Mouse (Mus musculus) heart, postnatal 0 days (tissue): ENCODE measurements at regions not wholly inside any gene's neighbourhood (a gene's known extent, or its start where the extent isn't known, plus 50 kb on each side); places are given as distances from the start of the nearest gene placed in this dataset.

Source experiments
- ATAC-seq: fragments of 200-750 bp; cut with Nextera tagmentation; 2 replicates; pipeline ENCODE4 v1.8.0; 2017; ENCODE audit warnings: low read depth, moderate number of reproducible peaks, moderate library complexity; ENCODE audit not compliant: insufficient read depth
- DNase-seq: peaks from one replicate; pipeline ENCODE4 v3.0.0-alpha.2; 2016; ENCODE audit warnings: low spot score
- H3K27ac ChIP-seq: fragments of 300-500 bp; sonication (generic); 2 replicates; pipeline ENCODE4 v1.5.1; 2014; ENCODE audit warnings: low read depth, mild to moderate bottlenecking
- H3K27me3 ChIP-seq: fragments of 300-500 bp; sonication (generic); 2 replicates; pipeline ENCODE4 v1.6.1; 2014; ENCODE audit warnings: low read length, mixed read lengths; ENCODE audit not compliant: control insufficient read depth, insufficient read depth
- H3K36me3 ChIP-seq: fragments of 300-500 bp; sonication (generic); replicated peaks from 2 replicates; pipeline ENCODE4 v1.6.1; 2014; ENCODE audit warnings: low read length, mixed read lengths; ENCODE audit not compliant: control insufficient read depth, insufficient read depth
- H3K4me1 ChIP-seq: fragments of 300-500 bp; sonication (generic); 2 replicates; pipeline ENCODE4 v1.6.1; 2014; ENCODE audit warnings: antibody characterized with exemption; ENCODE audit not compliant: control insufficient read depth, insufficient read depth
- H3K4me2 ChIP-seq: fragments of 300-500 bp; sonication (generic); 2 replicates; pipeline ENCODE4 v1.6.1; 2014; ENCODE audit warnings: low read depth, mild to moderate bottlenecking, low read length, moderate library complexity
- H3K4me3 ChIP-seq: fragments of 300-500 bp; sonication (generic); 2 replicates; pipeline ENCODE4 v1.5.1; 2014; ENCODE audit warnings: low read depth, low read length
- H3K9ac ChIP-seq: fragments of 300-500 bp; sonication (generic); replicated peaks from 2 replicates; pipeline ENCODE4 v1.6.1; 2014; ENCODE audit warnings: low read depth, low read length, mixed read lengths
- H3K9me3 ChIP-seq: fragments of 300-500 bp; sonication (generic); replicated peaks from 2 replicates; pipeline ENCODE4 v1.6.1; 2016; ENCODE audit warnings: low read length; ENCODE audit not compliant: control insufficient read depth
- CTCF ChIP-seq: IDR thresholded peaks from 2 replicates; pipeline ENCODE4 v1.5.1; 2016; ENCODE audit warnings: antibody characterized with exemption, control low read depth, low read depth
- EP300 ChIP-seq: IDR thresholded peaks from 2 replicates; pipeline ENCODE4 v1.6.1; 2016; ENCODE audit warnings: antibody characterized with exemption, low read depth
- WGBS: fragments of 180-500 bp; shearing (Covaris S2); extraction: QIAGEN DNeasy Blood & Tissue Kit; methylation state at CpG from one replicate; pipeline ENCODE4 v1.1.7; 2014; 5-methylcytosine and 5-hydroxymethylcytosine counted together

DNA sequence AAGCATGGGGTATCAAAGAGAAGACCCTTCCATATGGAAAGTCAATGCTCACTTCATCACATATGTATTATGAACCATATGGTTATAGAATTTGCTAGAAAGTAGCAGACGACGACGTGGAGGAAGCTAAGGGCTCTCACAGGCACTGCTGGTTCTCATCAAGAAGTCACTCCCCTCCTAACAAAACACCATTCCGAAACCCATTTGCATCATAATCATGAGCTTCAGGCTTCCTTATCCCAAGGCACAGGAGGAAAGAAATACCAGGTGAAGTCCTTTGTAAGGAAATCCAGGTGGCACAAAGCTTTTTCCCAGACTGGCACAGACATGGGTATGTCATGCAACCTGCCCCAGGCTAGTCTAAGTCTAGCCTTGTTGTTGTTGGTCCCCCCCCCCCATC lies 513.1 kb downstream of the Kctd12 start:
- Histone ChIP-seq H3K27ac (no peak overlapping the region), H3K9me3 (no peaks in the 10 kb centered on the region), H3K4me1 (no peaks in the 10 kb centered on the region), H3K9ac (no peak overlapping the region), H3K36me3 (no peaks in the 10 kb centered on the region), H3K27me3 (no peaks in the 10 kb centered on the region), H3K4me3 (no peak overlapping the region), H3K4me2 (no peak overlapping the region)
- WGBS: 51% methylated on average over 4 of the region's 4 CpGs
- ATAC-seq (no peak), DNase-seq (no peak)
- TF ChIP-seq CTCF: no peak
- TF ChIP-seq EP300: no peak

DNA sequence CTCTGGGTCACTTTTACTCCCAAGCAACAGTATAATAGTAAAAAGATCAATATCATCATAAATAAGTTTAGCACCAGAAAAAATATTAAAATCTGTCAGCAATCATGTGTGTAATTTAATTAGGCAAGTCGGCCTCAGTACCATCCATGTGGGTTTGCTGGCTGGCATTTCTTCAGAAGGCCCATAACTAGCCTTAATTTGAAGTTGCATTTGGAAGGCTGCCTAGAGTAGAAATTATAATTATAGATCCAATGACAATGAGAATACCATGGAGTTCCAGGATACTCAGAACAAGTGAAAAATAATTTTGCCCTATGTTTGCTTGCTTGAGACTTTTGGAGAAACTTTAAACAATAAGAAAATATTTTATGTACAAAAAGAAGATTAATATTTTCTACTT lies 521.4 kb downstream of the Kctd12 start:
- Histone ChIP-seq H3K4me2 (no peak overlapping the region), H3K36me3 (no peaks in the 10 kb centered on the region), H3K4me3 (no peak overlapping the region), H3K9ac (no peak overlapping the region), H3K27ac (no peak overlapping the region), H3K4me1 (no peaks in the 10 kb centered on the region), H3K27me3 (no peaks in the 10 kb centered on the region), H3K9me3 (no peaks in the 10 kb centered on the region)
- DNase-seq: no peak
- whole genome bisulfite sequencing: 89% methylated on average over 1 of the region's 1 CpGs
- ATAC-seq: no peak
- TF ChIP-seq EP300: no peak

DNA sequence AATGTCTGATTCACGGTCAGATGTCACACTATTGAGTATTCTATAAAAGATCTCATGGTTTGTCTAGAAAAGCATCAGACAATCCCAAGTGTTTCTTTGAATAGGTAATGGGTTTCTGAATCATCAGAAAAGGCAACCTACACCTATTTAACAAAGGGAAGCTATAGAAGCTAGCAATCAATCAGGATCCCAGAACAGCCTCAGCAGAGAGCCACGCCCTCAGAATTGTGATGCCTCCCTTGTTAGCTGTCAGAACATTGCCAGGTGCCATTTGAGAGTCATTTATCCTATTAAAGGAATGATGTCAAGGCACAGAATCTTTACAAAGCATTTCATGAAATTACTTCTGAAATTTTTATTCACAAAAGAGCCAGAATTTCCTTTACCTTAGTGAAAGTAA lies 542.7 kb downstream of the Kctd12 start:
- no peak for DNase-seq
- no peaks in the 10 kb centered on the region for H3K4me1 ChIP-seq

DNA sequence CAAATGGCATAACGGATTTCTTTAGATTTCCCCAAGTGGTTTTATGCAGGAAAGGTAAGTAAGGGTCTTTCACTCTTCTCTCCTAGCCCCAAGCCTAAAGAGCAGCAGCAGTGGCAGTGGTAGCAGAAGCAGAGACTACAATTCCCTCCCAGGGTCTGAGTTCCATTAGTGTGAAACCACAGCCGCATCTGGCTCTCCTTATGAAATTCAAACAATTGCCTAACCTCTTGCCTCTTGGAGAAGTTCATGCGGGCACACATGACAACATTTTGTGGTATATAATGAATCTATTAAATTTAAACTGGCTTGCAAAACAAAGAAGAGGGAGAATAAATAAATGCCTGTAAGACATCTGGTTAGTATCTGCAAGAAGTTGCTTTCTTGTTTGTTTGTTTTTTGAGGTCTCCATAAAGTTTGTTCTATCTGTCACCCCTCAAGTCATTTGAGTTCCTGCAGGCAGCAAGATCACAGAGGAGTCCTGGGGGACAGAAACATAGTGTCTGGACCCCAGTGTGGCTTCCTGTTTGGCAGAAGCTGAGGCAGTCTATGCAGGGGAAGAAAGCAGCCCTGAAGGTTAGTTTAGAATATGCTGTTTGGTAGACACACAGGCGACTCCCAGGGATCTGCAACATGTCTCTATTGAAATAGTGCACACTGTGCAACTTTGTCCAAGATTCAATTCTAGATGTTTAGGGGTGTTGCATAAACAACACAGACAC lies 578.9 kb downstream of the Kctd12 start:
- ATAC-seq (no peak), DNase-seq (no peak)
- Histone ChIP-seq H3K4me3 (no peak overlapping the region), H3K9me3 (no peaks in the 10 kb centered on the region), H3K27ac (no peak overlapping the region), H3K4me1 (no peaks in the 10 kb centered on the region), H3K27me3 (no peaks in the 10 kb centered on the region), H3K9ac (no peak overlapping the region), H3K4me2 (no peak overlapping the region), H3K36me3 (no peaks in the 10 kb centered on the region)
- WGBS: 67% methylated on average over 4 of the region's 4 CpGs
- no peak for TF ChIP-seq CTCF
- no peak for TF ChIP-seq EP300

More for the DNA sequence above, 542.7 kb downstream of the Kctd12 start:
- WGBS: 80% methylated on average over 2 of the region's 2 CpGs
- no peak overlapping the region for H3K4me2 ChIP-seq
- no peaks in the 10 kb centered on the region for H3K27me3 ChIP-seq
- no peak overlapping the region for H3K9ac ChIP-seq
- no peak for ATAC-seq
- H3K4me3 ChIP-seq: no peak overlapping the region
- H3K9me3 ChIP-seq: no peaks in the 10 kb centered on the region
- no peak overlapping the region for H3K27ac ChIP-seq
- no peaks in the 10 kb centered on the region for H3K36me3 ChIP-seq
- no peak for TF ChIP-seq CTCF

DNA sequence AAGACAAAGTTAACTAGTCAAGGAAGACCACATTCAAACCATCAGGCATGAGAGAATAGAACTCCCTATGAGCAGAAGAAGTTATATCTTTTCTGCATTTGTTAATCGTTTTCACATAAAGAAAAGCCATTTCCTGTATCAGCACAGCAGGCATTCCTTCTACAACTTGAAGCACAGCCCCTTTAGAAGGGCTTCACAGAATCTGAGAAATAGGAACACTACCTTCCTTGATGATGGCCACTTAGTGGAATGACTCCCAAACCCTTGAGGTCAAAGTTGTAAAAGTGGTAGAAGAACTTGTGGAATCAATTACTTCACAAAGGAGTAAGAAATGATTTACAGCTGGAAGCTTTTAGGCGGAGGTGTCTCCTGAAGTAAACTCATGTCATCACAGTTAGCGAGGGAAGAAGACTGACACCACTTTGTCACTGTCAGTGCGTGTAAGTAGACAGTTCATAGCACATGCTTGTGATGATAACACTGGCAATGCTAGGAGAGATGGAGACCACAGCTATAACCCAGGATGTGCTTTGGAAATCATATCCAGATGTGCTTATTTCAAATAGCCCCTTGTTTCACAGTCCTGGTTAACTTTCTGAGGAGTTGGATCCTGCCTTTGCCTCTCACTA lies 580.3 kb downstream of the Kctd12 start:
- Histone ChIP-seq H3K4me1 (no peaks in the 10 kb centered on the region), H3K36me3 (no peaks in the 10 kb centered on the region), H3K27ac (no peak overlapping the region), H3K27me3 (no peaks in the 10 kb centered on the region), H3K4me2 (no peak overlapping the region), H3K4me3 (no peak overlapping the region), H3K9ac (no peak overlapping the region), H3K9me3 (no peaks in the 10 kb centered on the region)
- WGBS: 56% methylated on average over 4 of the region's 4 CpGs
- TF ChIP-seq EP300 (no peak), CTCF (no peak)
- ATAC-seq: no peak
- no peak for DNase-seq
